Mouse (Mus musculus) E14TG2a.4 (cell line): Measurements from ENCODE around the gene App.

Experiments used
- CTCF ChIP-seq: conservative IDR thresholded peaks from 2 replicates; pipeline ENCODE4 v1.5.1; 2014; ENCODE audit warnings: low read length
- NANOG ChIP-seq: IDR thresholded peaks from 2 replicates; pipeline ENCODE4 v1.6.1; 2014; ENCODE audit warnings: borderline replicate concordance, low read length, mixed read lengths
- POU5F1 ChIP-seq: IDR thresholded peaks from 2 replicates; pipeline ENCODE4 v1.6.1; 2014; ENCODE audit warnings: low read length, borderline replicate concordance

DNA sequence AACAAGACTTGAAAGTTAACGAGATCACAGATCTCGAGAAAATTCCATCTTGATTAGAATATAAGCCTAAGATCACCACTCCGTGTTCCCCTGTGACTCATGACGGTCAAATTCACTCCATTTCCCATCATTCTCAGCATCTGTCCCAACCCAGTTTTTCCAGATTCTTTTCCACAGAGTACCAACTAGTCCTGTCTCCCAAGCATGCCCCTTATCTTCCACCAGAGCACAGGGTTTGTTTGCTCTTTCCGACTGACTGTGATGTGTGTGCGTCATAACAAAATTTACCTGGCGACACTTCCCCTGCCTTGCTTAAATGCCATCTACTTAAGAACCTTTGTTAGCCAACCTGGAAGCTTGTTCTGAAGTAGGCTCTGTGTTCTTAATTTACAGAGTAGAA lies 119.6 kb downstream of the App start:
- TF ChIP-seq CTCF (no peak), POU5F1 (no peak), NANOG (no peak)
